ENCODE assay signal across 19 mouse cellular contexts in genomic region chr8:45608413-45608812, GRCm38 (mm10).
A peak's percentile ranks its signal among the peaks of the same experiment; 100 is the strongest.
DNase-seq lines count a peak whose midpoint lies in the region; ATAC-seq and TF ChIP-seq lines count a peak whose summit lies in the region.
"Had no signal": no experiment of that assay in that cellular context is flagged by ENCODE, and none has a peak within 500 bp of the region (broad histone marks: within the 10 kb centered on the region; RNA-seq: fewer than 3 reads in every experiment).

No protein-coding gene starts in this region.

- TF ChIP-seq CTCF in stomach, postnatal 0 days (IDR thresholded peaks at IDR 0.05; ENCODE audit: low read depth), result no peak
- TF ChIP-seq CTCF in brain, embryonic 14.5 days (IDR thresholded peaks at IDR 0.05; ENCODE audit: borderline replicate concordance, extremely low read depth, insufficient read depth, insufficient read length), result no peak

- DNase-seq in stomach, postnatal 0 days (ENCODE audit: low spot score), result no peak
- peak; percentile 42 for DNase-seq in brain, embryonic 14.5 days (ENCODE audit: low read depth)
- DNase-seq: adrenal gland, adult 8-10 months; adrenal gland, postnatal 14 days; adrenal gland, postnatal 36 days; cerebellum, adult 11-12 months; cerebellum, adult 2 months; cerebellum, adult 9-10 months; cerebellum, postnatal 10 days; cerebellum, postnatal 25 days; forebrain, postnatal 0 days had no signal

- no peak overlapping the region for H3K4me3 ChIP-seq in heart, embryonic 13.5 days
- no peak overlapping the region for H3K4me3 ChIP-seq in heart, embryonic 11.5 days (ENCODE audit: low read depth, low read length)
- no peak overlapping the region for H3K4me3 ChIP-seq in stomach, embryonic 14.5 days (ENCODE audit: low read depth, low read length)
- H3K4me3 ChIP-seq in stomach, postnatal 0 days (ENCODE audit: low read depth, low read length), result no peak overlapping the region
- H3K4me3 ChIP-seq in kidney, embryonic 14.5 days (ENCODE audit: low read length), result no peak overlapping the region
- H3K4me3 ChIP-seq: embryonic facial prominence, embryonic 10.5 days; embryonic facial prominence, embryonic 12.5 days; forebrain, embryonic 13.5 days; forebrain, embryonic 15.5 days had no signal

- H3K9ac ChIP-seq in heart, embryonic 13.5 days, result no peak overlapping the region
- H3K9ac ChIP-seq in heart, embryonic 11.5 days (ENCODE audit: low read depth, low read length), result no peak overlapping the region
- H3K9ac ChIP-seq in stomach, embryonic 14.5 days (replicated peaks; ENCODE audit: low read depth, low read length), result no peak overlapping the region
- H3K9ac ChIP-seq in stomach, postnatal 0 days (ENCODE audit: low read length), result no peak overlapping the region
- H3K9ac ChIP-seq in kidney, embryonic 14.5 days (ENCODE audit: low read depth, low read length), result no peak overlapping the region
- H3K9ac ChIP-seq: embryonic facial prominence, embryonic 12.5 days; forebrain, embryonic 13.5 days; forebrain, embryonic 15.5 days; forebrain, postnatal 0 days had no signal

- H3K27me3 ChIP-seq in heart, embryonic 13.5 days (replicated peaks), result no peaks in the 10 kb centered on the region
- no peaks in the 10 kb centered on the region for H3K27me3 ChIP-seq in heart, embryonic 11.5 days (ENCODE audit: control insufficient read depth, insufficient read depth, low read length)
- no peaks in the 10 kb centered on the region for H3K27me3 ChIP-seq in stomach, embryonic 14.5 days (ENCODE audit: control insufficient read depth, insufficient read depth, low read length)
- no peaks in the 10 kb centered on the region for H3K27me3 ChIP-seq in stomach, postnatal 0 days (ENCODE audit: control insufficient read depth, insufficient read depth, low read length)
- H3K27me3 ChIP-seq in kidney, embryonic 14.5 days (ENCODE audit: control insufficient read depth, insufficient read depth, low read length), result no peaks in the 10 kb centered on the region
- H3K27me3 ChIP-seq: embryonic facial prominence, embryonic 12.5 days; forebrain, embryonic 13.5 days; forebrain, embryonic 15.5 days had no signal

- WGBS in heart, embryonic 13.5 days, result 86% methylated on average over 6 of the region's 6 CpGs
- WGBS in heart, embryonic 11.5 days (ENCODE audit: insufficient replicate concordance), result 90% methylated on average over 6 of the region's 6 CpGs
- 93% methylated on average over 6 of the region's 6 CpGs for whole genome bisulfite sequencing in stomach, embryonic 14.5 days
- 86% methylated on average over 6 of the region's 6 CpGs for WGBS in stomach, postnatal 0 days
- 91% methylated on average over 6 of the region's 6 CpGs for WGBS in kidney, embryonic 14.5 days

- H3K27ac ChIP-seq in heart, embryonic 13.5 days (replicated peaks), result 0 out of 2 replicates have a peak overlapping the region, but pooled peaks have one; percentile 15
- no peak overlapping the region for H3K27ac ChIP-seq in heart, embryonic 11.5 days (ENCODE audit: low read depth, low read length)
- H3K27ac ChIP-seq in stomach, embryonic 14.5 days (ENCODE audit: low read length), result no peak overlapping the region
- no peak overlapping the region for H3K27ac ChIP-seq in stomach, postnatal 0 days (replicated peaks)
- H3K27ac ChIP-seq in kidney, embryonic 14.5 days (ENCODE audit: low read depth, low read length), result no peak overlapping the region; the same call in 1 of the 2 replicates
- H3K27ac ChIP-seq: embryonic facial prominence, embryonic 10.5 days; embryonic facial prominence, embryonic 12.5 days; forebrain, embryonic 13.5 days; forebrain, embryonic 15.5 days had no signal

- H3K9me3 ChIP-seq in heart, embryonic 13.5 days, result no peaks in the 10 kb centered on the region
- no peaks in the 10 kb centered on the region for H3K9me3 ChIP-seq in heart, embryonic 11.5 days (replicated peaks; ENCODE audit: control insufficient read depth, low read length)
- no peaks in the 10 kb centered on the region for H3K9me3 ChIP-seq in stomach, embryonic 14.5 days (ENCODE audit: control insufficient read depth, low read depth, low read length)
- H3K9me3 ChIP-seq in stomach, postnatal 0 days (ENCODE audit: control insufficient read depth, low read length), result no peaks in the 10 kb centered on the region
- no peaks in the 10 kb centered on the region for H3K9me3 ChIP-seq in kidney, embryonic 14.5 days (ENCODE audit: control insufficient read depth, low read length)
- H3K9me3 ChIP-seq: embryonic facial prominence, embryonic 10.5 days; embryonic facial prominence, embryonic 12.5 days; forebrain, embryonic 13.5 days; forebrain, embryonic 15.5 days had no signal

- no peak overlapping the region for H3K4me2 ChIP-seq in heart, embryonic 13.5 days
- no peak overlapping the region for H3K4me2 ChIP-seq in heart, embryonic 11.5 days
- no peak overlapping the region for H3K4me2 ChIP-seq in stomach, embryonic 14.5 days (replicated peaks; ENCODE audit: low read depth, low read length)
- no peak overlapping the region for H3K4me2 ChIP-seq in stomach, postnatal 0 days (replicated peaks; ENCODE audit: low read depth)
- H3K4me2 ChIP-seq in kidney, embryonic 14.5 days (replicated peaks; ENCODE audit: low read depth, low read length), result no peak overlapping the region
- H3K4me2 ChIP-seq: embryonic facial prominence, embryonic 12.5 days; forebrain, embryonic 13.5 days; forebrain, embryonic 15.5 days had no signal

- no peaks in the 10 kb centered on the region for H3K36me3 ChIP-seq in heart, embryonic 13.5 days
- H3K36me3 ChIP-seq in heart, embryonic 11.5 days (ENCODE audit: control insufficient read depth, insufficient read depth, low read length), result no peaks in the 10 kb centered on the region
- H3K36me3 ChIP-seq in stomach, embryonic 14.5 days (ENCODE audit: control insufficient read depth, insufficient read depth, low read length), result no peaks in the 10 kb centered on the region
- H3K36me3 ChIP-seq in stomach, postnatal 0 days (ENCODE audit: control insufficient read depth, insufficient read depth, low read length), result no peaks in the 10 kb centered on the region
- H3K36me3 ChIP-seq in kidney, embryonic 14.5 days (ENCODE audit: control insufficient read depth, insufficient read depth, low read length), result no peaks in the 10 kb centered on the region
- H3K36me3 ChIP-seq: embryonic facial prominence, embryonic 10.5 days; embryonic facial prominence, embryonic 12.5 days; forebrain, embryonic 15.5 days had no signal

- TF ChIP-seq POLR2A in brain, embryonic 14.5 days (IDR thresholded peaks at IDR 0.05; ENCODE audit: borderline replicate concordance, extremely low read depth, insufficient read depth, insufficient read length, poor library complexity, severe bottlenecking), result no peak

- H3K4me1 ChIP-seq in heart, embryonic 13.5 days, result peaks cover 34% of the 10 kb centered on the region
- H3K4me1 ChIP-seq in heart, embryonic 11.5 days (ENCODE audit: control insufficient read depth, insufficient read depth, low read length), result 0 out of 2 replicates have a peak, but pooled peaks cover 3% of the 10 kb centered on the region
- no peaks in the 10 kb centered on the region for H3K4me1 ChIP-seq in stomach, embryonic 14.5 days (ENCODE audit: control insufficient read depth, insufficient read depth, low read length)
- H3K4me1 ChIP-seq in stomach, postnatal 0 days (replicated peaks; ENCODE audit: control insufficient read depth, insufficient read depth), result no peaks in the 10 kb centered on the region
- peaks cover 7% of the 10 kb centered on the region; the same call in 1 of the 2 replicates for H3K4me1 ChIP-seq in kidney, embryonic 14.5 days (ENCODE audit: control insufficient read depth, insufficient read depth, low read length)
- H3K4me1 ChIP-seq: embryonic facial prominence, embryonic 12.5 days had no signal

- no peak for ATAC-seq in heart, embryonic 13.5 days (ENCODE audit: extremely low read depth, insufficient number of reproducible peaks, low FRiP score, low TSS enrichment)
- no peak for ATAC-seq in heart, embryonic 11.5 days (replicated peaks; ENCODE audit: insufficient number of reproducible peaks, low FRiP score, low TSS enrichment)
- ATAC-seq in stomach, embryonic 14.5 days (ENCODE audit: insufficient number of reproducible peaks, insufficient read depth, low FRiP score, low read depth), result peak; percentile 23; the same call in 1 of the 2 replicates
- ATAC-seq in stomach, postnatal 0 days (ENCODE audit: low FRiP score, low TSS enrichment), result no peak
- no peak for ATAC-seq in kidney, embryonic 14.5 days (ENCODE audit: low FRiP score, low TSS enrichment)
- ATAC-seq: forebrain, embryonic 13.5 days; forebrain, embryonic 15.5 days; forebrain, postnatal 0 days had no signal

- no peak for TF ChIP-seq EP300 in stomach, postnatal 0 days (optimal IDR thresholded peaks at IDR 0.05)
